Mouse (Mus musculus) gastrocnemius, postnatal 10 days (tissue): Measurements from ENCODE around the gene Mybpc1. TPM values are rescaled to one million over a fixed set of nuclear protein-coding genes. Genes with fewer than 3 reads are reported as not detected.
"Not testable (repeated sequence)": the region's sequence is repeated elsewhere in the genome, so short reads cannot be mapped to it uniquely, and the experiment has no call there.

ENCODE experiments used
- DNase-seq: peaks from one replicate; pipeline ENCODE4 v3.0.0; 2021; ENCODE audit warnings: mixed read lengths
- total RNA-seq, 2 experiments: library from RNA; stranded (reverse); gene quantifications; 2 replicates each; pipeline ENCODE4 v1.2.3; 2021

Gene Mybpc1
- total RNA-seq, 2 experiments from 2014 or later, result 1,127 to 1,330 TPM

DNA sequence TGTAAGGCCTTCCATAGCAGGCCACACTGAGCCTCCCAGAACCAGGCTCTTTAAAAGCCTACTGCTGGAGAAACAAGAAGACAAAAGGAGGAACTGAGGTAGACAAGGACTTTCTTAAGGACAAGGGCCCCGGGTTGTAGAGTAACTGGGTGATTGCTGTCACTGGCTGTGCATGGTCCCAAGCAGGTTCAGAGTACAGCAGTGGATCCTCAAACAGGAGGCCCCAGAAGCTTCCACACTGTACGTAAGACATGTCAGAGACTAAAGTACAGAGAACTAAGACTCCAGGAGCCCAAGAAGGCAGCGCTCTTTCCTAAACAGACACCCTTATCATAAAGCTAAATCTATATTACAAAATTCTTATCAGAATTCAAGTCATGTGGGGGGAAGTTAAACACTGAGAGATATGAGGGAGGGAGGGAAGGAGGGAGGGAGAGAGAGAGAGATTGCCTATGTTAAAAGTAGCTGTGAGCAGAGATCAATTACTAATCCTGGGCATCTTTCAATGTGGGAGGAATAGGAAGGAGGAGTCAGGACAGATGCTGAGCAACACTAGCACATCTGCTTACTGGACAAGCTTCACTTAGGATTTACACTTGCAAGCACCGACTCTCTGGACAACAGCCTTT is 109.9 kb downstream of the Mybpc1 start:
- DNase-seq, result no peak

DNA sequence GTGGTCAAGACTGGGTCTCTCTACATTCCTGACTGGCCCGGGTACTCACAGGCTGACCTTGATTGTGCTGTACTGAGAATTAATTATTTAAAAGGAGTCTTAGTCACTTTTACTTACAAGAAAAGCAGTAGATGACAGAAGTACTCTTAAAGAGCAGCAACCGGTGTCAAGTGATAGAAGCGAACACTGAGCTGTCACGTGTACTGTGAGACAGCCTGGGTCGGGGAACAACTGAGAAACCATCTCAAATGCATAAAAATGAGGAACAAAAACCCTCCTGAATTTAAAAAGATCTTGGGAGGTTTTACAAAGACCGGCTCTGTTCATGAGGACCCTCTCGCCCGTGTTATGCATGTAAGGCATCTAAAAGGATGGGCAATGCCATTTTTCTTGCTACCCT is 112.3 kb downstream of the Mybpc1 start:
- no peak for DNase-seq

DNA sequence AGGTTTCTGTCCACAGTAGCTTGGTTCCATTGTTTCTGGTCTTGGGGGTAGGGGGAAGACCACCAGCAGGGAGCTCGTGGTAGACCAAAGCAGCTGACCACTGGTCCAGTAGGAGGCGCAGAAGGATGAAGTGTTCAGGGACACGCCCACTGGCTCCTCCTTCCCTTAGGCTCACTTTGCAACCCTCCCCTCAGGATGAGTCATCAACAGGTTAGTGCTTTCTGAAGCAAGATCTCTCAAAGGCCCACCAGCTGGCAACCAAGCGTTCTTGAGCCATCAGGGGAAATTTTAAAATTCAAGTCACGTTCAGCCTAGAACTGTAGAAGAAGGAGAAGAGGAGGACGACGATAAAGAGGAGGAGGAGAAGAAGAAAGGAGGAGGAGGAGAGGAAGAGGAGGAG is 113.3 kb downstream of the Mybpc1 start:
- DNase-seq, result no peak

DNA sequence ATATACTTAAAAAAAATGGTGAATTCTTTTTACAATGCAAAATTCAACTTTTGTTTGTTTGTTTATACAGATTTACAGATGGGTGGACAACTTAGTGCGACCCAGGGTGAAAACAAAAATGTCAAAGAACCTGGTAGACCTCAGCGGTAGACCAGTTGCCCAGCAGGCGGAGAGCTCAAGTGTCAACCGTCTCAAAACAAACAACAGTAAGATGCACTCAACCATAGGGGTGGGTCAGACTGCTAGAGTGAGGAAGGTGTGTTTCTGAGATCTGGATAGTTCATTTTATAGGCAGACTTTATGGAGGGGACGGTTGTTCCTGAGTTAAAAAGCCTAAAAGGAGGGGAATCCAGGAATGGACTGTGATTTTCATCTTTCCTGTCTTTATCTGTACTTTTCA is 116.3 kb downstream of the Mybpc1 start:
- DNase-seq, result no peak

DNA sequence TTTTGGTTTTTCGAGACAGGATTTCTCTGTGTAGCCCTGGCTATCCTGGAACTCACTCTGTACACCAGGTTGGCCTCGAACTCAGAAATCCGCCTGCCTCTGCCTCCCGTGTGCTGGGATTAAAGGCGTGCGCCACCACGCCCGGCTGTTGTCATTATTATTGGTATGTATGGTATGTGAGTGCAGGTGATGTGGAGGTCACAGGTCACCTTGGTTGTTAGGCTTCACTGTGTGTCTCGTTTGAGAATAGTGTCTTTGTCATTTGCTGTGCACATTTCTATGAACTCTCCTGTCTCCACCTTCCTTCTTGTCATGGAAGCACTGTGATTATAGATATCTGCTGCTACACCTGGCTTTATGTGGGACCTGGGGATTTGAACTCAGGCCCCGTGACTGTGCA is 122.1 kb downstream of the Mybpc1 start:
- DNase-seq, result not testable (repeated sequence)

Other genes starting within 250 kb of the Mybpc1 start
- gene Dram1, start 226.1 kb downstream of the Mybpc1 start, total RNA-seq, result 1 to 10 TPM; 2.5 to 2.6 TPM
- 10 to 100 TPM; 11.9 to 13.5 TPM for gene Gnptab, start 226.0 kb downstream of the Mybpc1 start, total RNA-seq
- gene Sycp3, start 145.6 kb downstream of the Mybpc1 start, total RNA-seq, result not detected
- 10 to 100 TPM; 37.6 to 44.9 TPM for gene Chpt1, start 101.1 kb downstream of the Mybpc1 start, total RNA-seq
- under 1 TPM in 1 of 2 experiments, not detected in 1; 0.27 TPM for gene Spic, start 79.9 kb upstream of the Mybpc1 start, total RNA-seq
- gene Arl1, start 125.7 kb upstream of the Mybpc1 start, total RNA-seq, result 10 to 100 TPM; 88.4 to 93.2 TPM
- gene Utp20, start 221.7 kb upstream of the Mybpc1 start, total RNA-seq, result 10 to 100 TPM; 10.8 to 14.8 TPM